Mouse (Mus musculus) heart, embryonic 10.5 days (tissue): ENCODE data around the gene Cpvl. TPM values are rescaled to one million over a fixed set of nuclear protein-coding genes. Genes with fewer than 3 reads are reported as not detected.

Experiments
- DNase-seq: peaks from one replicate; pipeline ENCODE4 v3.0.0-alpha.2; 2017; ENCODE audit warnings: low spot score
- H3K27ac ChIP-seq: fragments of 300-500 bp; sonication (generic); 2 replicates; pipeline ENCODE4 v1.5.1; 2016; ENCODE audit warnings: mild to moderate bottlenecking
- H3K27me3 ChIP-seq: fragments of 300-500 bp; sonication (generic); 2 replicates; pipeline ENCODE4 v1.6.1; 2016; ENCODE audit warnings: mild to moderate bottlenecking; ENCODE audit not compliant: poor library complexity, insufficient read depth, severe bottlenecking
- H3K36me3 ChIP-seq: fragments of 300-500 bp; sonication (generic); 2 replicates; pipeline ENCODE4 v1.6.1; 2016; ENCODE audit warnings: mild to moderate bottlenecking, moderate library complexity
- H3K4me1 ChIP-seq: fragments of 300-500 bp; sonication (generic); 2 replicates; pipeline ENCODE4 v1.6.1; 2016; ENCODE audit warnings: mild to moderate bottlenecking
- H3K4me3 ChIP-seq: fragments of 300-500 bp; sonication (generic); 2 replicates; pipeline ENCODE4 v1.5.1; 2016; ENCODE audit warnings: mild to moderate bottlenecking, moderate library complexity
- H3K9me3 ChIP-seq: fragments of 300-500 bp; sonication (generic); 2 replicates; pipeline ENCODE4 v1.6.1; 2016; ENCODE audit warnings: mild to moderate bottlenecking, moderate library complexity
- WGBS: fragments of 180-500 bp; shearing (Covaris S2); methylation state at CpG from one replicate; pipeline ENCODE4 v1.1.7; 2016; 5-methylcytosine and 5-hydroxymethylcytosine counted together
- polyA plus RNA-seq: library from polyadenylated mRNA; unstranded; fragments of >200 nt; fragmentation: Nextera tagmentation; extraction: Ambion mirVana; gene quantifications from 2 replicates; pipeline ENCODE4 v1.2.1, GENCODE M21; 2016

The Cpvl gene
- polyA plus RNA-seq, 1 experiment from 2014 or later, result not detected

GRCm38 (mm10) chr6:53965900-53966299 lies 12.6 kb downstream of the Cpvl start:
- H3K4me3 ChIP-seq, result no peak overlapping the region
- DNase-seq, result no peak
- H3K36me3 ChIP-seq, result no peaks in the 10 kb centered on the region
- no peaks in the 10 kb centered on the region for H3K9me3 ChIP-seq
- peaks cover 22% of the 10 kb centered on the region; the same call in 1 of the 2 replicates for H3K4me1 ChIP-seq
- H3K27me3 ChIP-seq, result no peaks in the 10 kb centered on the region
- WGBS, result 24% methylated on average over 5 of the region's 5 CpGs
- no peak overlapping the region for H3K27ac ChIP-seq

- Histone ChIP-seq H3K4me1 (peaks cover 18% of the 10 kb centered on the region; the same call in 1 of the 2 replicates), H3K36me3 (no peaks in the 10 kb centered on the region), H3K9me3 (no peaks in the 10 kb centered on the region), H3K27me3 (no peaks in the 10 kb centered on the region), H3K4me3 (no peak overlapping the region), H3K27ac (no peak overlapping the region)
- DNase-seq, result no peak
- WGBS, result 76% methylated on average over 5 of the region's 5 CpGs
These were observed 14.5 kb downstream of the Cpvl start for GRCm38 (mm10) chr6:53963906-53964496.

- Histone ChIP-seq H3K4me1 (peaks cover 22% of the 10 kb centered on the region), H3K9me3 (no peaks in the 10 kb centered on the region), H3K4me3 (no peak overlapping the region), H3K36me3 (no peaks in the 10 kb centered on the region), H3K27ac (no peak overlapping the region), H3K27me3 (no peaks in the 10 kb centered on the region)
- no peak for DNase-seq
- WGBS, result 70% methylated on average over 1 of the region's 1 CpGs
These were observed 16.5 kb downstream of the Cpvl start for GRCm38 (mm10) chr6:53962006-53962405.

GRCm38 (mm10) chr6:53959826-53960225 lies 18.6 kb downstream of the Cpvl start:
- H3K27me3 ChIP-seq, result no peaks in the 10 kb centered on the region
- H3K4me1 ChIP-seq, result peaks cover 27% of the 10 kb centered on the region
- WGBS, result 57% methylated on average over 3 of the region's 3 CpGs
- no peaks in the 10 kb centered on the region for H3K36me3 ChIP-seq
- no peak for DNase-seq
- no peaks in the 10 kb centered on the region for H3K9me3 ChIP-seq
- H3K27ac ChIP-seq, result no peak overlapping the region
- no peak overlapping the region for H3K4me3 ChIP-seq

- H3K36me3 ChIP-seq, result no peaks in the 10 kb centered on the region
- no peaks in the 10 kb centered on the region for H3K27me3 ChIP-seq
- peak; percentile 90 for DNase-seq
- H3K9me3 ChIP-seq, result no peaks in the 10 kb centered on the region
- H3K4me3 ChIP-seq, result peak overlapping the region; percentile 29; the same call in 1 of the 2 replicates
- peak overlapping the region; percentile 13; the same call in 1 of the 2 replicates for H3K27ac ChIP-seq
- peaks cover 23% of the 10 kb centered on the region for H3K4me1 ChIP-seq
- WGBS, result 16% methylated on average over 7 of the region's 7 CpGs
These were observed 20.1 kb downstream of the Cpvl start for GRCm38 (mm10) chr6:53958321-53958720.

- Histone ChIP-seq H3K27me3 (no peaks in the 10 kb centered on the region), H3K9me3 (no peaks in the 10 kb centered on the region), H3K4me1 (peaks cover 23% of the 10 kb centered on the region), H3K4me3 (0 out of 2 replicates have a peak overlapping the region, but pooled peaks have one; percentile 8), H3K36me3 (no peaks in the 10 kb centered on the region), H3K27ac (0 out of 2 replicates have a peak overlapping the region, but pooled peaks have one; percentile 16)
- DNase-seq, result no peak
- 33% methylated on average over 4 of the region's 4 CpGs for WGBS
These were observed 22.0 kb downstream of the Cpvl start for GRCm38 (mm10) chr6:53956513-53956912.

GRCm38 (mm10) chr6:53955846-53956245 lies 22.6 kb downstream of the Cpvl start:
- DNase-seq, result no peak
- H3K36me3 ChIP-seq, result no peaks in the 10 kb centered on the region
- H3K27ac ChIP-seq, result 0 out of 2 replicates have a peak overlapping the region, but pooled peaks have one; percentile 16
- H3K4me3 ChIP-seq, result no peak overlapping the region
- 75% methylated on average over 2 of the region's 2 CpGs for WGBS
- H3K4me1 ChIP-seq, result peaks cover 30% of the 10 kb centered on the region
- no peaks in the 10 kb centered on the region for H3K9me3 ChIP-seq
- H3K27me3 ChIP-seq, result no peaks in the 10 kb centered on the region

- no peaks in the 10 kb centered on the region for H3K27me3 ChIP-seq
- H3K4me1 ChIP-seq, result peaks cover 31% of the 10 kb centered on the region
- DNase-seq, result no peak
- H3K9me3 ChIP-seq, result no peaks in the 10 kb centered on the region
- no peak overlapping the region for H3K27ac ChIP-seq
- 74% methylated on average over 6 of the region's 6 CpGs for WGBS
- no peak overlapping the region for H3K4me3 ChIP-seq
- H3K36me3 ChIP-seq, result no peaks in the 10 kb centered on the region
These were observed 23.2 kb downstream of the Cpvl start for GRCm38 (mm10) chr6:53955271-53955670.

- Histone ChIP-seq H3K36me3 (no peaks in the 10 kb centered on the region), H3K9me3 (no peaks in the 10 kb centered on the region), H3K4me3 (no peak overlapping the region), H3K4me1 (peaks cover 31% of the 10 kb centered on the region), H3K27ac (no peak overlapping the region), H3K27me3 (no peaks in the 10 kb centered on the region)
- WGBS, result 47% methylated on average over 5 of the region's 5 CpGs
- DNase-seq, result no peak
These were observed 24.4 kb downstream of the Cpvl start for GRCm38 (mm10) chr6:53954106-53954505.

GRCm38 (mm10) chr6:53953348-53953747 lies 25.1 kb downstream of the Cpvl start:
- Histone ChIP-seq H3K36me3 (no peaks in the 10 kb centered on the region), H3K4me1 (peaks cover 36% of the 10 kb centered on the region), H3K27ac (no peak overlapping the region), H3K9me3 (no peaks in the 10 kb centered on the region), H3K4me3 (no peak overlapping the region), H3K27me3 (no peaks in the 10 kb centered on the region)
- no peak for DNase-seq
- 81% methylated on average over 6 of the region's 6 CpGs for WGBS

- Histone ChIP-seq H3K27me3 (no peaks in the 10 kb centered on the region), H3K9me3 (no peaks in the 10 kb centered on the region), H3K36me3 (no peaks in the 10 kb centered on the region), H3K27ac (no peak overlapping the region), H3K4me3 (no peak overlapping the region), H3K4me1 (peaks cover 27% of the 10 kb centered on the region)
- WGBS, result 74% methylated on average over 4 of the region's 4 CpGs
- DNase-seq, result no peak
These were observed 27.1 kb downstream of the Cpvl start for GRCm38 (mm10) chr6:53951421-53951820.

GRCm38 (mm10) chr6:53950876-53951275 lies 27.6 kb downstream of the Cpvl start:
- H3K4me1 ChIP-seq, result peaks cover 21% of the 10 kb centered on the region
- DNase-seq, result no peak
- 64% methylated on average over 9 of the region's 9 CpGs for WGBS

GRCm38 (mm10) chr6:53948388-53949035 lies 30.0 kb downstream of the Cpvl start:
- Histone ChIP-seq H3K27me3 (no peaks in the 10 kb centered on the region), H3K36me3 (no peaks in the 10 kb centered on the region), H3K4me3 (no peak overlapping the region), H3K27ac (peak overlapping the region; percentile 73), H3K4me1 (peaks cover 19% of the 10 kb centered on the region), H3K9me3 (no peaks in the 10 kb centered on the region)
- DNase-seq, result no peak
- WGBS, result 17% methylated on average over 4 of the region's 4 CpGs

More at GRCm38 (mm10) chr6:53950876-53951275, 27.6 kb downstream of the Cpvl start:
- H3K9me3 ChIP-seq, result no peaks in the 10 kb centered on the region
- H3K4me3 ChIP-seq, result no peak overlapping the region
- no peak overlapping the region for H3K27ac ChIP-seq
- no peaks in the 10 kb centered on the region for H3K36me3 ChIP-seq
- H3K27me3 ChIP-seq, result no peaks in the 10 kb centered on the region
